Mouse (Mus musculus): Measurements from ENCODE around the gene Slc35g3. TPM values are rescaled to one million over a fixed set of nuclear protein-coding genes. Genes with fewer than 3 reads are reported as not detected.
"Not testable (repeated sequence)": the region's sequence is repeated elsewhere in the genome, so short reads cannot be mapped to it uniquely, and the experiment has no call there.

The Slc35g3 gene
- polyA plus RNA-seq, 1 experiment: not detected

DNA sequence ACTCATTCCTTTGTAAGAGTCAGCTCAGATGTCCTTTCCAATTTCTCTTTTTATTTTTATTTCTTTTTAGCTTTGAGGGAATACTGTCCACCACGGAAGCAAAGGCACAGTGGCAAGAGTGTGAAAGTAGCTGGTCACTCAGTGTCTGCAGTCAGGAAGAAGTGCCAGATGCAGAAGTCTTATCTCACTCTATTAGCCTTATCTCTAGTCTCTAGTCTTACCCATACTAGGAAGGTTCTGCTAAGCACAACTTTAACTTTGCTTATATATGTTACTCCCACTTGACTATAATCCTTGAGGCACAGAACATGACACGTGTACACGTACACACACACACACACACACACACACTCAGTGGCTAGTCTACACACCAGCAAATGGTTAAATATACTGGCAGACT is 10.1 kb downstream of the Slc35g3 start:
- 66% methylated on average over 3 of the region's 3 CpGs for WGBS
- H3K4me3 ChIP-seq (ENCODE audit: insufficient read depth, low read depth, low read length): no peak overlapping the region
- TF ChIP-seq CTCF (IDR thresholded peaks at IDR 0.05; ENCODE audit: insufficient read depth, low read depth, low read length) (no peak), POLR2A (IDR thresholded peaks at IDR 0.05; ENCODE audit: insufficient read depth, low read depth, low read length) (no peak)
- no peak overlapping the region for H3K27ac ChIP-seq (ENCODE audit: insufficient read depth, low read depth, low read length)
- peaks cover 2% of the 10 kb centered on the region; the same call in 1 of the 2 replicates for H3K4me1 ChIP-seq (ENCODE audit: control insufficient read depth, insufficient read depth, low read length)

DNA sequence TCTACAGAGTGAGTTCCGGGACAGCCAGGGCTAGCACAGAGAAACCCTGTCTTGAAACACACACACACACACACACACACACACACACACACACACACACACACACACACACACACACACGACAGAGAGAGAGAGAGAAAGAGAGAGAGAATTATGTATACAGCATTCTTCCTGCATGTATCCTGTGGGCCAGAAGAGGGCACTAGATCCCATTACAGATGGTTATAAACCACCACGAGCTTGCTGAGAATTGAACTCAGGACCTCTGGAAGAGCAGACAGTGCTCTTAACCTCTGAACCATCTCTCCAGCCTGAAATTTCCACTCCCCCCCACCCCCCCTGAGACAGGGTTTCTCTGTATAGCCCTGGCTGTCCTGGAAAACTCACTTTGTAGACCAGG is 30.4 kb downstream of the Slc35g3 start:
- not testable (repeated sequence) for H3K27ac ChIP-seq (ENCODE audit: insufficient read depth, low read depth, low read length); H3K4me3 ChIP-seq (ENCODE audit: insufficient read depth, low read depth, low read length); H3K4me1 ChIP-seq (ENCODE audit: control insufficient read depth, insufficient read depth, low read length)
- 90% methylated on average over 2 of the region's 3 CpGs for WGBS

DNA sequence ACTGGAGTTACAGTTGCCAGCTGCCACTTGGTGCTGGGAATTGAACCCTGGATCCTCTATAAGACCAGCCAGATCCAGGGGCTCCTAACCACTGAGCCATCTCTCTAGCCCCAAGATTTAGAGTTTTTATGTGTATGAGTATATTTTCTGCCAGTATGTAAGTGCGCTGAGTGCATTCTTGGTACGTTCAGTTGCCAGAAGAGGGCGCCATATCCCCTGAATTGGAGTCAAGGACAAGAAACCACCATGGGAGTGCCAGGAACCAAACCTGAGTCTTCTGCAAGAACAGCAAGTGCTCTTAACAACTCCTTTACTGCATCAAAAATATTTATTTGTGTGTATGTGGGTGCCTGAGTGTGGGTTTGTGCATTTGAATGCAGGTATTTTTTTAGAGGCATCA is 32.7 kb downstream of the Slc35g3 start:
- 32% methylated on average over 3 of the region's 3 CpGs for WGBS

DNA sequence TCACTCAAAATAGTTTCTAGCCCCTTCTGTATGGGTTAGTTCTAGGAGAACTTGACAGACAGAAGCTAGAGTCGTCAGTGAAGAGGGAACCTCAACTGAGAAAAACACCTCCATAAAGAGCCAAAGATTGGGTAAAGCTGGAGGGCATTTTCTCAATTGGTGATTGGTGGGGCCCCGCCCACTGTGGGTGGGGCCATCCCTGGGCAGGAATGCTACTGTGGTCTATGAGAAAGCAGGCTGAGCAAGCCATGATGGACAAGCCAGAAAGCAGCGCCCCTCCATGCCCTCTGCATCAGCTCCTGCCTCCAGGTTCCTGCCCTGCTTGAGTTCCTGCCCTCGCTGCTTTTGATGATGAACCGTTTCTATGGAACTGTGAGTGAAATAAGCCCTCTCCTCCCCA is 35.8 kb downstream of the Slc35g3 start:
- no peaks in the 10 kb centered on the region for H3K4me1 ChIP-seq (ENCODE audit: control insufficient read depth, insufficient read depth, low read length)
- TF ChIP-seq CTCF (IDR thresholded peaks at IDR 0.05; ENCODE audit: insufficient read depth, low read depth, low read length) (no peak), POLR2A (IDR thresholded peaks at IDR 0.05; ENCODE audit: insufficient read depth, low read depth, low read length) (no peak)
- H3K27ac ChIP-seq (ENCODE audit: insufficient read depth, low read depth, low read length): no peak overlapping the region
- H3K4me3 ChIP-seq (ENCODE audit: insufficient read depth, low read depth, low read length): no peak overlapping the region
- WGBS: 48% methylated on average over 5 of the region's 5 CpGs

More for the DNA sequence above, 32.7 kb downstream of the Slc35g3 start:
- Histone ChIP-seq H3K4me3 (ENCODE audit: insufficient read depth, low read depth, low read length) (no peak overlapping the region), H3K4me1 (ENCODE audit: control insufficient read depth, insufficient read depth, low read length) (no peaks in the 10 kb centered on the region), H3K27ac (ENCODE audit: insufficient read depth, low read depth, low read length) (no peak overlapping the region)
- no peak for TF ChIP-seq POLR2A (IDR thresholded peaks at IDR 0.05; ENCODE audit: insufficient read depth, low read depth, low read length)
- TF ChIP-seq CTCF (IDR thresholded peaks at IDR 0.05; ENCODE audit: insufficient read depth, low read depth, low read length): no peak

DNA sequence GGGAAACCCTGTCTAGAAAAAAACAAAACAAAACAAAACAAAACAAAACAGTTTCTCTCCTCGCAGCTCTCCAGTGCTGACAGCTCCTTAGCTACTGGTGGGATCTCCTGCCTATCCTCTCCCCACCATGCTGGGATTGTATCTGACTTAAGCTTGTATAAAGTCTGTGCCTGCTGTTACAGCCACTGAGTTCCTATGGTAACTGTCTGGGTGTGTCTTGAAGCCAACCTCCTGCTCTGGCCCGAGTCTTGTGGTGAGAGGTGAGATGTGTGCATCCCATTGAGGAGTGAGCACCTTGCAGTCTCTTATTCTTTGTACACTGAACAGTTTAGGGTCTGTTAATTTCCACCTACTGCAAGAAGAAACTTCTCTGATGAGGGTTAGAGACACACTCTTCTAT is 38.7 kb downstream of the Slc35g3 start:
- 60% methylated on average over 2 of the region's 2 CpGs for WGBS
- H3K4me3 ChIP-seq (ENCODE audit: insufficient read depth, low read depth, low read length): no peak overlapping the region
- no peaks in the 10 kb centered on the region for H3K4me1 ChIP-seq (ENCODE audit: control insufficient read depth, insufficient read depth, low read length)
- TF ChIP-seq POLR2A (IDR thresholded peaks at IDR 0.05; ENCODE audit: insufficient read depth, low read depth, low read length) (no peak), CTCF (IDR thresholded peaks at IDR 0.05; ENCODE audit: insufficient read depth, low read depth, low read length) (no peak)
- no peak overlapping the region for H3K27ac ChIP-seq (ENCODE audit: insufficient read depth, low read depth, low read length)

DNA sequence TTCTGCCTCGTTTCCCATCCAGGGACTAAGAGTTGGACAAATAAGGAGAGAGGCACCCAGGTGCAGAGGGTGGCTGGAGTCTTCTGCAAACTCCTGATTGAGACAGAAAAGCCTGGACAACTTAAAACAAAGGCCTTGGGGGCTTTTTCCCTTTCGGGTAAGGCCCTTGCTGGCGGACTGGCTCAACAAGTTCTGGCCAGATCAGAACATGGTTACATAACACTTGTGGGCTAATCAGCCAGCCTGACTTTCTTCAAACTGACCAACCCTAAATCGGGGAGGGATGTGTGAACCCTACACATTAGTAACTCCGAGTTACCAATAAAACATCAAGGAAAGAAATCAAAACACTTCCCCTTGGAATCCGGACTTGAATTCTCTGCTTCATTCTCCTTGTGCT is 40.9 kb downstream of the Slc35g3 start:
- no peak overlapping the region for H3K27ac ChIP-seq (ENCODE audit: insufficient read depth, low read depth, low read length)
- 80% methylated on average over 6 of the region's 6 CpGs for WGBS
- TF ChIP-seq POLR2A (IDR thresholded peaks at IDR 0.05; ENCODE audit: insufficient read depth, low read depth, low read length): no peak
- TF ChIP-seq CTCF (IDR thresholded peaks at IDR 0.05; ENCODE audit: insufficient read depth, low read depth, low read length): no peak
- no peaks in the 10 kb centered on the region for H3K4me1 ChIP-seq (ENCODE audit: control insufficient read depth, insufficient read depth, low read length)
- H3K4me3 ChIP-seq (ENCODE audit: insufficient read depth, low read depth, low read length): no peak overlapping the region

DNA sequence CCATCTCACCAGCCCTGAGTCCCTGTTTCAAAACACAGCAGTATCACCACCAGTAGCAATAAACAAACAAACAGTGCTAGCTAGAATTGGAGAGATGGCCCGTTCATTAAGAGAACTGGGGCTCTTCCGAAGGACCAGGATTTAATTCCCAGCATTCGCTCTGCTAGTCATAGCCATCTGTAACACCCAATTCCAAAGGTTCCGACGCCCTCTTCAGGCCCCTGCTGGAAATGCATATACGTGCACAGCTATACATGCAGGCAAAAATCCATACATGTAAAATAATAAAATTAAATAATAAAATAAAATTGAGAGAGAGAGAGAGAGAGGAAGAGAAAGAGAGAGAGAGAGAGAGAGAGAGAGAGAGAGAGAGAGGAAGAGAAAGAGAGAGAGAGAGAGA is 42.3 kb downstream of the Slc35g3 start:
- no peak overlapping the region for H3K4me3 ChIP-seq (ENCODE audit: insufficient read depth, low read depth, low read length)
- TF ChIP-seq POLR2A (IDR thresholded peaks at IDR 0.05; ENCODE audit: insufficient read depth, low read depth, low read length): no peak
- no peak for TF ChIP-seq CTCF (IDR thresholded peaks at IDR 0.05; ENCODE audit: insufficient read depth, low read depth, low read length)
- H3K4me1 ChIP-seq (ENCODE audit: control insufficient read depth, insufficient read depth, low read length): no peaks in the 10 kb centered on the region
- no peak overlapping the region for H3K27ac ChIP-seq (ENCODE audit: insufficient read depth, low read depth, low read length)
- 73% methylated on average over 6 of the region's 6 CpGs for WGBS

DNA sequence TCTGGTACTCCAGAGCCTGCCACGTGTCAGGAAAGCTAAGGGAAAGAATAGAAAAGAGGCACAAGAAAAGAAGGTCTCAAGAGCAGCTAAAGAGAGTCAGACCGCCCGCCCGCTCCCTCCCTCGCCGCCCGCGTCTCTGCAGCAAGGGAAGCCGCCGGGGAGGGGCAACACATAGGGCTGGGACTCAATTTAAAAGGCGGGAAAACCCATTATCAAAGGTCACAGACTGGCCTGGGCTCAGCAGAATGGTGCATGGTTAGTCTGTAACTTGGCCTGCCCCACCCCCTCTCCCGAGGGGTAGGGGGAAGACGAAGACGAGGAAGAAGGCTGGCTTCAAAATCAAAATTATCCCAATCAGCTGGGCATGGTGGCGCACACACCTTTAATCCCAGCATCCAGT is 43.1 kb downstream of the Slc35g3 start:
- Histone ChIP-seq H3K27ac (ENCODE audit: insufficient read depth, low read depth, low read length) (no peak overlapping the region), H3K4me1 (ENCODE audit: control insufficient read depth, insufficient read depth, low read length) (no peaks in the 10 kb centered on the region)
- 37% methylated on average over 15 of the region's 15 CpGs for WGBS

DNA sequence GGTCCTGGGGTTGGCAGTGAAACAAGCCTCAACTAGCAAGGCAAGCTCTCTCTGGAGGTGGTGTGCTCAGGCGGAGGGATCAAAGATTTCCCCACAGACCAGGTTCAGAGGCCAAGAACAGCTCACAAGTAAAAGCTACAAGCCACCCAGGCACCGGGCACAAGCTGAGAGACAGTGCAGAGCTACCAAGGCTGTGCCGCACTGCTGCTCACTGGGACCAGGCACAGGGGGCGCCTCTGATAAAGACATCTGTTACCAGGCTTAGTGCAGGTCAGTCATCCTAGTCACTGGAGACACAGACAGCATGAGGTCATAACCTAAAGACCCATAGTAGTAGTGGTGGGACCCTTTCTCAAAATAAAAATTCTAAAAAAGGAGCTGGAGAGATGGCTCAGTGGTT is 44.8 kb downstream of the Slc35g3 start:
- TF ChIP-seq POLR2A (IDR thresholded peaks at IDR 0.05; ENCODE audit: insufficient read depth, low read depth, low read length) (no peak), CTCF (IDR thresholded peaks at IDR 0.05; ENCODE audit: insufficient read depth, low read depth, low read length) (no peak)
- no peaks in the 10 kb centered on the region for H3K4me1 ChIP-seq (ENCODE audit: control insufficient read depth, insufficient read depth, low read length)
- WGBS: 81% methylated on average over 4 of the region's 4 CpGs
- no peak overlapping the region for H3K27ac ChIP-seq (ENCODE audit: insufficient read depth, low read depth, low read length)
- no peak overlapping the region for H3K4me3 ChIP-seq (ENCODE audit: insufficient read depth, low read depth, low read length)

More for the DNA sequence above, 43.1 kb downstream of the Slc35g3 start:
- TF ChIP-seq CTCF (IDR thresholded peaks at IDR 0.05; ENCODE audit: insufficient read depth, low read depth, low read length): no peak
- TF ChIP-seq POLR2A (IDR thresholded peaks at IDR 0.05; ENCODE audit: insufficient read depth, low read depth, low read length): no peak
- no peak overlapping the region for H3K4me3 ChIP-seq (ENCODE audit: insufficient read depth, low read depth, low read length)

DNA sequence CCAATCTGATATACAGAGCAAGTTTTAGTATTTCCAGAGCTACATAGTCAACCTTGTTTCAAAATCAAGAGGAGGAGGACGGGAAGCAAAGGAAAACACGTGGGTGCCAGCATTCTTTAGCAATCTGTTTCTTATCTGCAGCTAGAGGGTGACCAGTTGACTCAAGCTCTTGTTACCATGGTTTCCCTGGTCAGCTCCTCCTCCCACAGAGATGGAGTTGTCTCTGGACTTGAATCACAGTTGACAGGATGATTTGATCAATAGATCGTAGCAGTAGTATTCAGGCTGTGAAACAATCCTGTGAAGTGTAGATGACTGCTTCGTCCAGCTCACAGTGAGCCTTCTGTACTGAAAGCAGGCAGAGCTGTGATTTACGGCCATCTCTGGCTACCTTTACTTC is 45.8 kb downstream of the Slc35g3 start:
- H3K4me1 ChIP-seq (ENCODE audit: control insufficient read depth, insufficient read depth, low read length): no peaks in the 10 kb centered on the region
- H3K27ac ChIP-seq (ENCODE audit: insufficient read depth, low read depth, low read length): no peak overlapping the region
- 51% methylated on average over 5 of the region's 5 CpGs for WGBS
- no peak overlapping the region for H3K4me3 ChIP-seq (ENCODE audit: insufficient read depth, low read depth, low read length)
- TF ChIP-seq CTCF (IDR thresholded peaks at IDR 0.05; ENCODE audit: insufficient read depth, low read depth, low read length) (no peak), POLR2A (IDR thresholded peaks at IDR 0.05; ENCODE audit: insufficient read depth, low read depth, low read length) (no peak)
